Mouse (Mus musculus): Measurements from ENCODE around the gene Gab2. TPM values are rescaled to one million over a fixed set of nuclear protein-coding genes. Genes with fewer than 3 reads are reported as not detected.

The Gab2 gene
- polyA plus RNA-seq, 1 experiment: 44.7 TPM

- H3K27ac ChIP-seq (ENCODE audit: insufficient read depth, low read depth, low read length): no peak overlapping the region
- peaks cover 42% of the 10 kb centered on the region for H3K4me1 ChIP-seq (ENCODE audit: control insufficient read depth, insufficient read depth, low read length)
- H3K4me3 ChIP-seq (ENCODE audit: insufficient read depth, low read length): no peak overlapping the region
- TF ChIP-seq CTCF (IDR thresholded peaks at IDR 0.05; ENCODE audit: low read depth, low read length): no peak
- no peak for TF ChIP-seq POLR2A (IDR thresholded peaks at IDR 0.05; ENCODE audit: borderline replicate concordance, low read depth, low read length)
Measured at GRCm38 (mm10) chr7:97078685-97079084, 2.7 kb upstream of the Gab2 start.

GRCm38 (mm10) chr7:97079145-97079544 is 2.2 kb upstream of the Gab2 start:
- TF ChIP-seq POLR2A (IDR thresholded peaks at IDR 0.05; ENCODE audit: borderline replicate concordance, low read depth, low read length) (no peak), CTCF (IDR thresholded peaks at IDR 0.05; ENCODE audit: low read depth, low read length) (peak; percentile 48)
- H3K27ac ChIP-seq (ENCODE audit: insufficient read depth, low read depth, low read length): no peak overlapping the region
- H3K4me3 ChIP-seq (ENCODE audit: insufficient read depth, low read length): no peak overlapping the region
- peaks cover 46% of the 10 kb centered on the region for H3K4me1 ChIP-seq (ENCODE audit: control insufficient read depth, insufficient read depth, low read length)

- H3K4me3 ChIP-seq (ENCODE audit: insufficient read depth, low read length): no peak overlapping the region
- TF ChIP-seq CTCF (IDR thresholded peaks at IDR 0.05; ENCODE audit: low read depth, low read length) (no peak), POLR2A (IDR thresholded peaks at IDR 0.05; ENCODE audit: borderline replicate concordance, low read depth, low read length) (no peak)
- H3K27ac ChIP-seq (ENCODE audit: insufficient read depth, low read depth, low read length): no peak overlapping the region
- H3K4me1 ChIP-seq (ENCODE audit: control insufficient read depth, insufficient read depth, low read length): peaks cover 46% of the 10 kb centered on the region
Measured at GRCm38 (mm10) chr7:97079651-97080365, 1.6 kb upstream of the Gab2 start.

- peak overlapping the region; percentile 48 for H3K27ac ChIP-seq (ENCODE audit: insufficient read depth, low read depth, low read length)
- peak overlapping the region; percentile 91 for H3K4me3 ChIP-seq (ENCODE audit: insufficient read depth, low read length)
- peaks cover 40% of the 10 kb centered on the region for H3K4me1 ChIP-seq (ENCODE audit: control insufficient read depth, insufficient read depth, low read length)
Measured at GRCm38 (mm10) chr7:97080621-97081241, 655 bp upstream of the Gab2 start.

GRCm38 (mm10) chr7:97081959-97082218 is 503 bp downstream of the Gab2 start:
- Histone ChIP-seq H3K4me1 (ENCODE audit: control insufficient read depth, insufficient read depth, low read length) (peaks cover 34% of the 10 kb centered on the region), H3K27ac (ENCODE audit: insufficient read depth, low read depth, low read length) (peak overlapping the region; percentile 99), H3K4me3 (ENCODE audit: insufficient read depth, low read length) (peak overlapping the region; percentile 91)
- no peak for TF ChIP-seq POLR2A (IDR thresholded peaks at IDR 0.05; ENCODE audit: borderline replicate concordance, low read depth, low read length)
- TF ChIP-seq CTCF (IDR thresholded peaks at IDR 0.05; ENCODE audit: low read depth, low read length): no peak

More at GRCm38 (mm10) chr7:97080621-97081241, 655 bp upstream of the Gab2 start:
- TF ChIP-seq POLR2A (IDR thresholded peaks at IDR 0.05; ENCODE audit: borderline replicate concordance, low read depth, low read length): no peak
- no peak for TF ChIP-seq CTCF (IDR thresholded peaks at IDR 0.05; ENCODE audit: low read depth, low read length)

GRCm38 (mm10) chr7:97082219-97083101 is 1.1 kb downstream of the Gab2 start:
- Histone ChIP-seq H3K27ac (ENCODE audit: insufficient read depth, low read depth, low read length) (peak overlapping the region; percentile 99), H3K4me1 (ENCODE audit: control insufficient read depth, insufficient read depth, low read length) (peaks cover 28% of the 10 kb centered on the region), H3K4me3 (ENCODE audit: insufficient read depth, low read length) (peak overlapping the region; percentile 91)
- TF ChIP-seq POLR2A (IDR thresholded peaks at IDR 0.05; ENCODE audit: borderline replicate concordance, low read depth, low read length) (peak; percentile 86; the same call in 1 of the 2 replicates), CTCF (IDR thresholded peaks at IDR 0.05; ENCODE audit: low read depth, low read length) (no peak)

GRCm38 (mm10) chr7:97083579-97083978 is 2.2 kb downstream of the Gab2 start:
- H3K27ac ChIP-seq (ENCODE audit: insufficient read depth, low read depth, low read length): peak overlapping the region; percentile 99
- H3K4me1 ChIP-seq (ENCODE audit: control insufficient read depth, insufficient read depth, low read length): peaks cover 27% of the 10 kb centered on the region
- H3K4me3 ChIP-seq (ENCODE audit: insufficient read depth, low read length): peak overlapping the region; percentile 91
- TF ChIP-seq CTCF (IDR thresholded peaks at IDR 0.05; ENCODE audit: low read depth, low read length) (no peak), POLR2A (IDR thresholded peaks at IDR 0.05; ENCODE audit: borderline replicate concordance, low read depth, low read length) (no peak)

- no peak overlapping the region for H3K4me3 ChIP-seq (ENCODE audit: insufficient read depth, low read length)
- H3K27ac ChIP-seq (ENCODE audit: insufficient read depth, low read depth, low read length): 0 out of 2 replicates have a peak overlapping the region, but pooled peaks have one; percentile 4
- peaks cover 26% of the 10 kb centered on the region for H3K4me1 ChIP-seq (ENCODE audit: control insufficient read depth, insufficient read depth, low read length)
- TF ChIP-seq CTCF (IDR thresholded peaks at IDR 0.05; ENCODE audit: low read depth, low read length) (no peak), POLR2A (IDR thresholded peaks at IDR 0.05; ENCODE audit: borderline replicate concordance, low read depth, low read length) (no peak)
Measured at GRCm38 (mm10) chr7:97084181-97084580, 2.8 kb downstream of the Gab2 start.

GRCm38 (mm10) chr7:97085291-97085690 is 3.9 kb downstream of the Gab2 start:
- H3K4me1 ChIP-seq (ENCODE audit: control insufficient read depth, insufficient read depth, low read length): peaks cover 20% of the 10 kb centered on the region
- TF ChIP-seq POLR2A (IDR thresholded peaks at IDR 0.05; ENCODE audit: borderline replicate concordance, low read depth, low read length): no peak
- TF ChIP-seq CTCF (IDR thresholded peaks at IDR 0.05; ENCODE audit: low read depth, low read length): no peak
- no peak overlapping the region for H3K27ac ChIP-seq (ENCODE audit: insufficient read depth, low read depth, low read length)
- no peak overlapping the region for H3K4me3 ChIP-seq (ENCODE audit: insufficient read depth, low read length)
